Mouse (Mus musculus) left cerebral cortex, postnatal 4 days (tissue): Measurements from ENCODE around the gene Tomm7. TPM values are rescaled to one million over a fixed set of nuclear protein-coding genes. Genes with fewer than 3 reads are reported as not detected.

Source experiments
- total RNA-seq, 2 experiments: library from RNA; stranded (reverse); gene quantifications; 2 replicates each; pipeline ENCODE4 v1.2.3; 2021

Gene Tomm7
- total RNA-seq, 2 experiments from 2014 or later, result 54.3 to 57.5 TPM

Other genes starting within 250 kb of the Tomm7 start
- gene Srpk2, start 159.5 kb downstream of the Tomm7 start, total RNA-seq, result 100 to 1,000 TPM; 141 to 143 TPM
- gene Pus7, start 60.5 kb downstream of the Tomm7 start, total RNA-seq, result 10 to 100 TPM; 26.3 to 32.7 TPM
- gene Rint1, start 56.5 kb downstream of the Tomm7 start, total RNA-seq, result 10 to 100 TPM; 23.5 to 24.0 TPM
- gene Fam126a, start 186.5 kb upstream of the Tomm7 start, total RNA-seq, result 10 to 100 TPM; 62.8 to 73.1 TPM